Mouse (Mus musculus) liver, postnatal 0 days (tissue): ENCODE measurements at regions not wholly inside any gene's neighbourhood (a gene's known extent, or its start where the extent isn't known, plus 50 kb on each side); places are given as distances from the start of the nearest gene placed in this dataset.

Source experiments
- ATAC-seq: fragments of 200-750 bp; cut with Nextera tagmentation; 2 replicates; pipeline ENCODE4 v1.8.0; 2017; ENCODE audit warnings: mild to moderate bottlenecking, moderate library complexity
- DNase-seq: peaks from one replicate; pipeline ENCODE4 v3.0.0-alpha.2; 2016
- H3K27ac ChIP-seq: fragments of 300-500 bp; sonication (generic); 2 replicates; pipeline ENCODE4 v1.5.1; 2014; ENCODE audit warnings: antibody characterized with exemption, moderate library complexity, mild to moderate bottlenecking, low read depth
- H3K27me3 ChIP-seq: fragments of 300-500 bp; sonication (generic); 2 replicates; pipeline ENCODE4 v1.6.1; 2014; ENCODE audit warnings: low read length, control low read depth, mixed read lengths; ENCODE audit not compliant: insufficient read depth
- H3K36me3 ChIP-seq: fragments of 300-500 bp; sonication (generic); replicated peaks from 2 replicates; pipeline ENCODE4 v1.6.1; 2014; ENCODE audit warnings: mild to moderate bottlenecking, control low read depth, low read length, moderate library complexity, mixed read lengths; ENCODE audit not compliant: insufficient read depth
- H3K4me1 ChIP-seq: fragments of 300-500 bp; sonication (generic); 2 replicates; pipeline ENCODE4 v1.6.1; 2014; ENCODE audit warnings: antibody characterized with exemption, mild to moderate bottlenecking, control low read depth; ENCODE audit not compliant: insufficient read depth
- H3K4me2 ChIP-seq: fragments of 300-500 bp; sonication (generic); 2 replicates; pipeline ENCODE4 v1.6.1; 2014; ENCODE audit warnings: low read depth, mild to moderate bottlenecking, low read length, moderate library complexity, mixed read lengths
- H3K4me3 ChIP-seq: fragments of 300-500 bp; sonication (generic); 2 replicates; pipeline ENCODE4 v1.5.1; 2014; ENCODE audit warnings: low read depth, low read length
- H3K9ac ChIP-seq: fragments of 300-500 bp; sonication (generic); replicated peaks from 2 replicates; pipeline ENCODE4 v1.6.1; 2014; ENCODE audit warnings: mild to moderate bottlenecking, moderate library complexity
- H3K9me3 ChIP-seq: fragments of 300-500 bp; sonication (generic); 2 replicates; pipeline ENCODE4 v1.6.1; 2016; ENCODE audit warnings: mild to moderate bottlenecking, control low read depth, low read length, mixed read lengths
- CTCF ChIP-seq: sonication (generic); IDR thresholded peaks from 2 replicates; pipeline ENCODE4 v1.5.1; 2016; ENCODE audit warnings: antibody characterized with exemption, low read depth
- EP300 ChIP-seq: IDR thresholded peaks from 2 replicates; pipeline ENCODE4 v1.6.1; 2016; ENCODE audit warnings: antibody characterized with exemption, low read depth, mild to moderate bottlenecking
- WGBS: fragments of 180-500 bp; shearing (Covaris S2); extraction: QIAGEN DNeasy Blood & Tissue Kit; methylation state at CpG from one replicate; pipeline ENCODE4 v1.1.7; 2014; ENCODE audit not compliant: insufficient replicate concordance; 5-methylcytosine and 5-hydroxymethylcytosine counted together

GRCm38 (mm10) chr2:21908813-21909480, 318.4 kb upstream of the Myo3a start:
- WGBS, result 57% methylated on average over 7 of the region's 7 CpGs
- Histone ChIP-seq H3K4me2 (peak overlapping the region; percentile 55; the same call in 1 of the 2 replicates), H3K36me3 (no peaks in the 10 kb centered on the region), H3K4me1 (no peaks in the 10 kb centered on the region), H3K27ac (no peak overlapping the region), H3K9ac (no peak overlapping the region), H3K4me3 (no peak overlapping the region), H3K9me3 (no peaks in the 10 kb centered on the region), H3K27me3 (no peaks in the 10 kb centered on the region)
- DNase-seq (no peak), ATAC-seq (no peak)
- TF ChIP-seq EP300 (no peak), CTCF (no peak)

DNA sequence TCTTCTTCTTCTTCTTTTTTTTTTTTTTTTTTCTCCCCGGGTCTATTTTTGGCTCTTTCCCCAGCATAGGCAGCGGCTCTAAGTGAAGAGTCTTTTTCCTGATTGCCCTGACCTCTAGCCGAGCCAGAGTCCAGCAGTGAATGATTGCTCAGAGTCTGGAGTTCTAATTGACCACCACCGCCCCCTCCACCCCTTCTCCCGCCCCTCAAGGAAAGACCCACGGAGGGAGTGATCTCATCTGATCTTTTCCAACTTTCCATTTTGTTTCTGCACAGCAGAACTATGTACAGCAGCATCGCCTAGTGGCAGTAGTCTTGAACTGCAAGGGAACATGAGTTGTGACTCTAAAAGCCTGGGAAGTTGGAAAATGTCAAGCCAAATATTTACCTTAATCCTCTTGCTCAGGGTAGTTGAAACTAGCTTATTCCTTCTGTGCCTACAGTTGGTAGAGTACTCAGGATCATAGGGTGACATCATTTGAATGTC, 317.8 kb upstream of the Myo3a start:
- no peaks in the 10 kb centered on the region for H3K4me1 ChIP-seq
- 10% methylated on average over 7 of the region's 7 CpGs for WGBS
- H3K27ac ChIP-seq, result no peak overlapping the region
- ATAC-seq, result no peak
- peak; percentile 50 for DNase-seq
- H3K9me3 ChIP-seq, result no peaks in the 10 kb centered on the region
- no peaks in the 10 kb centered on the region for H3K27me3 ChIP-seq
- TF ChIP-seq CTCF (peak; percentile 84), EP300 (no peak)
- peak overlapping the region; percentile 22; the same call in 1 of the 2 replicates for H3K4me3 ChIP-seq
- peak overlapping the region; percentile 55 for H3K4me2 ChIP-seq
- no peaks in the 10 kb centered on the region for H3K36me3 ChIP-seq
- H3K9ac ChIP-seq, result no peak overlapping the region

GRCm38 (mm10) chr2:21917804-21918690, 309.3 kb upstream of the Myo3a start:
- 34% methylated on average over 16 of the region's 16 CpGs for WGBS
- ATAC-seq, result no peak
- no peak for DNase-seq
- H3K9me3 ChIP-seq, result no peaks in the 10 kb centered on the region
- H3K36me3 ChIP-seq, result no peaks in the 10 kb centered on the region
- no peak; the same call in 1 of the 2 replicates for TF ChIP-seq CTCF
- TF ChIP-seq EP300, result no peak
- no peak overlapping the region for H3K4me3 ChIP-seq
- H3K27me3 ChIP-seq, result no peaks in the 10 kb centered on the region
- H3K27ac ChIP-seq, result no peak overlapping the region
- no peaks in the 10 kb centered on the region for H3K4me1 ChIP-seq
- no peak overlapping the region for H3K9ac ChIP-seq
- 0 out of 2 replicates have a peak overlapping the region, but pooled peaks have one; percentile 6 for H3K4me2 ChIP-seq

DNA sequence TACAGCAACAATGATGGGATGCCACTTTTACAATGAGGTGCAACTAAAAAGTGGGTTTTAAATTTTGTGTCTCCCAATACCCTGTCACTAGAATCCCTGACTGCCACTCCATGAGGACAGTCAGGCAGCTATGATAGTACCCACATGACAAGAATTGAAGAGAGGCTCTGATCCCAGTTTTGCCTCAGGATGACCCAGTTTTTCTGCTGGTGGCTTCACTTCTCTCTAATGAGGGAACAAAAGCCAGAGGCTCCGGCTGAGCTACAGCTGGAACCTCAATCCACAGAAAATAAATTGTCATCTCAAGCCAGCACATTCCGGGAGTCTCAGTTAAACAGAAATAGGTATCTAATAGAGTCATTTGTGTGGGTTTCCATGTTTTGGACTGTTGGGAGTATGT, 308.2 kb upstream of the Myo3a start:
- ATAC-seq (no peak), DNase-seq (no peak)
- Histone ChIP-seq H3K27ac (no peak overlapping the region), H3K9ac (no peak overlapping the region), H3K9me3 (no peaks in the 10 kb centered on the region), H3K4me2 (no peak overlapping the region), H3K36me3 (no peaks in the 10 kb centered on the region), H3K4me3 (no peak overlapping the region), H3K4me1 (no peaks in the 10 kb centered on the region), H3K27me3 (no peaks in the 10 kb centered on the region)
- 76% methylated on average over 2 of the region's 2 CpGs for WGBS
- TF ChIP-seq EP300 (no peak), CTCF (no peak)

DNA sequence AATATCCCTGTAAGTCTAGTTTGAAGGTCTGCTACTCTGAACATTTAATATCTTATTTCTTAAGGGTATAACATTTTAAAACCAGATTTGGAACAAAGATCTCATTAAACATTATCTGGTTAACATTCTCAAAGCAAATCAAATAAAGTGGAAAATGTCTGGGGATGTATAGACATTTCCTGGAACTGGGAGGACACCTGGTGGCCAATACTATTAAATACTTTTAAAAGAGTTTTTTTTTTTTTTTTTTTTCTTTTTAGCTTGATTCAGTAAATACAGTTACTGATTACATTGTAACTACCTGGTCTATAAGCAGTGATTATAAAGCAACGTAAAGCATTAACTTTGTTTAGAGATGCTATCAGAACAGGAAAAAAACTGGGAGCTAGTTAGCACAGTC, 299.6 kb upstream of the Myo3a start:
- H3K9me3 ChIP-seq, result no peaks in the 10 kb centered on the region
- peak; percentile 29; the same call in 1 of the 2 replicates for TF ChIP-seq CTCF
- no peak for TF ChIP-seq EP300
- DNase-seq (no peak), ATAC-seq (no peak)
- H3K36me3 ChIP-seq, result no peaks in the 10 kb centered on the region
- WGBS, result 34% methylated on average over 1 of the region's 1 CpGs
- H3K9ac ChIP-seq, result no peak overlapping the region
- no peaks in the 10 kb centered on the region for H3K4me1 ChIP-seq
- H3K27ac ChIP-seq, result no peak overlapping the region
- no peaks in the 10 kb centered on the region for H3K27me3 ChIP-seq
- no peak overlapping the region for H3K4me3 ChIP-seq
- no peak overlapping the region for H3K4me2 ChIP-seq

GRCm38 (mm10) chr2:21939993-21940392, 287.3 kb upstream of the Myo3a start:
- H3K27ac ChIP-seq, result no peak overlapping the region
- H3K9ac ChIP-seq, result no peak overlapping the region
- 83% methylated on average over 3 of the region's 3 CpGs for WGBS
- no peaks in the 10 kb centered on the region for H3K9me3 ChIP-seq
- DNase-seq (no peak), ATAC-seq (no peak)
- H3K27me3 ChIP-seq, result no peaks in the 10 kb centered on the region
- H3K36me3 ChIP-seq, result no peaks in the 10 kb centered on the region
- no peaks in the 10 kb centered on the region for H3K4me1 ChIP-seq
- H3K4me2 ChIP-seq, result no peak overlapping the region
- H3K4me3 ChIP-seq, result no peak overlapping the region
- TF ChIP-seq EP300 (no peak), CTCF (no peak)
